13 mouse cellular contexts compared by ENCODE assay signal in the genomic region with DNA sequence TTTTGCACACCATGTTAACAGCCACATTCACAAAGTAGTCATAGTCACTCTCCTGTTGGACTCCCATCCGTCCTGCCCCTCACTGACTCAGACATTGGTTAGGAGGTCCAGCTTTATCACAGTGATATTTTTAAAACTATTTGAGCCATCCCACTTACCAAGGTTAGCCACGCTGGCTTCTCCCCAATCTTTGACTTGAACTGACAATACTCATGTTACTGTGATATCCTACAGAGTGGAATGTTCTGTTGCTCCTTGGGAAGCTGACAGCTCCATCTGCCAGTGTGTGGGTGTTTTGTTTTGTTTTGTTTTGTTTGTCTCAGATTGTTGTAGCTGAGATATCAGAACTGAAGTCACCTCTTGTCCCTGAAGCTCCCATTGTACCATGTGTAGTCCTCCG.
DNase-seq lines count a peak whose midpoint lies in the region.
"Had no signal": no experiment of that assay in that cellular context is flagged by ENCODE, and none has a peak within 500 bp of the region (broad histone marks: within the 10 kb centered on the region; RNA-seq: fewer than 3 reads in every experiment).

No protein-coding gene starts in this region.

- DNase-seq in cerebellum, adult 11-12 months = peak; percentile 44
- DNase-seq in cerebellum, postnatal 14 days = no peak
- peak; percentile 24 for DNase-seq in ovary, postnatal 36 days (ENCODE audit: low spot score)
- DNase-seq in ovary, postnatal 14 days (ENCODE audit: low spot score) = no peak
- peak; percentile 64 to 71 for DNase-seq in adrenal gland, postnatal 36 days
- DNase-seq in retina, postnatal 1 day = no peak
- DNase-seq in gastrocnemius, postnatal 36 days = no peak
- DNase-seq: embryo, embryonic 11 days; heart, postnatal 4 days; kidney, adult 2 months; lung, postnatal 4 days; right cerebral cortex, postnatal 4 days; thymus, postnatal 14 days had no signal

- intact Hi-C loops in gastrocnemius, postnatal 36 days (cut with DNase I) = no loop called here

Comparison
In these comparisons a context has a peak if more than half of its experiments do, and no peak if none do; other contexts are left out.
1. DNase-seq: peak in cerebellum, adult 11-12 months (single experiment), ovary, postnatal 36 days (single experiment) and adrenal gland, postnatal 36 days (2 of 2); none in cerebellum, postnatal 14 days (0 of 2), ovary, postnatal 14 days (single experiment), retina, postnatal 1 day (single experiment) and gastrocnemius, postnatal 36 days (0 of 2).